In the genomic region with DNA sequence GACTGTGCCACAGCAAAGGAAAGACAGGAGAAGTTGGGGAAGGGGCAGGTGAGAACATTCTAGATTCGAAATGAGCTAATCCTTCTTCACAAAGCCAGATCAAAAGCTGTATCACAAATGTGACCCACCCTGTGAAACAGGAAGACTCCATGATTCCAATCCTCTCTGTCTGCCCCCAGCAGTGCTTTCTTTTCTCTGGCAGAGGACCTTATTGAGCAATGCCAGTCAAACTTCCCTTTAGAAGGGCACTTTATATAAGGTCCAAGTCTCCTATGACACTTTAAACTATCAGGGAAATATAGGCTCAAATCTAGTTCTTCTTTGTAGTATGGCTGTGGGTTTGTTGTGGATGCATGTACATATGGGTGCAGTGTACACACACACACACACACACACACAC, we compare ENCODE assay signal across 24 mouse cellular contexts.
DNase-seq lines count a peak whose midpoint lies in the region; ATAC-seq lines count a peak whose summit lies in the region.
"Had no signal": no experiment of that assay in that cellular context is flagged by ENCODE, and none has a peak within 500 bp of the region (broad histone marks: within the 10 kb centered on the region; RNA-seq: fewer than 3 reads in every experiment).

No protein-coding gene starts in this region.

- peak; percentile 7 for DNase-seq in limb, embryonic 11.5 days (ENCODE audit: low spot score)
- DNase-seq in limb, embryonic 10.5 days (ENCODE audit: low spot score): no peak
- no peak for DNase-seq in right cerebral cortex, adult 18-20 months
- no peak for DNase-seq in left cerebral cortex, postnatal 14 days (ENCODE audit: low spot score in 2 of 2)
- DNase-seq: adrenal gland, adult 2 months; adrenal gland, postnatal 10 days; adrenal gland, postnatal 25 days; cerebellum, adult 11-12 months; cerebellum, adult 2 months; cerebellum, adult 9-10 months; cerebellum, postnatal 10 days; cerebellum, postnatal 25 days; embryo, embryonic 11 days had no signal

- no peak overlapping the region for H3K4me3 ChIP-seq in limb, embryonic 11.5 days (ENCODE audit: low read depth, low read length)
- no peak overlapping the region for H3K4me3 ChIP-seq in limb, embryonic 10.5 days
- no peak overlapping the region for H3K4me3 ChIP-seq in midbrain, embryonic 15.5 days
- H3K4me3 ChIP-seq: embryonic facial prominence, embryonic 13.5 days; embryonic facial prominence, embryonic 15.5 days; erythroblast, embryonic 14.5 days; forebrain, embryonic 10.5 days; forebrain, embryonic 12.5 days had no signal

- 80% methylated on average over 1 of the region's 1 CpGs for WGBS in limb, embryonic 11.5 days
- WGBS in limb, embryonic 10.5 days: 84% methylated on average over 1 of the region's 1 CpGs
- WGBS in midbrain, embryonic 15.5 days: 79% methylated on average over 1 of the region's 1 CpGs

- no peak for ATAC-seq in limb, embryonic 11.5 days (ENCODE audit: insufficient number of reproducible peaks, low FRiP score, low TSS enrichment, low read depth)
- peak; percentile 17; the same call in 1 of the 2 replicates for ATAC-seq in common myeloid progenitor, adult 5-6 weeks (replicated peaks; ENCODE audit: low read depth, poor library complexity, severe bottlenecking)
- ATAC-seq in megakaryocyte, adult 5-6 weeks (ENCODE audit: poor library complexity, severe bottlenecking): peak; percentile 66
- 0 out of 2 replicates have a peak, but pooled peaks have one; percentile 30 for ATAC-seq in monocyte, adult 5-6 weeks (replicated peaks; ENCODE audit: insufficient number of reproducible peaks, low FRiP score, low TSS enrichment, poor library complexity, severe bottlenecking)
- no peak for ATAC-seq in midbrain, embryonic 15.5 days (replicated peaks)
- ATAC-seq: forebrain, embryonic 14.5 days; forebrain, embryonic 16.5 days had no signal

- no peaks in the 10 kb centered on the region for H3K36me3 ChIP-seq in limb, embryonic 11.5 days (ENCODE audit: control insufficient read depth, insufficient read depth, low read length)
- H3K36me3 ChIP-seq in limb, embryonic 10.5 days: no peaks in the 10 kb centered on the region
- H3K36me3 ChIP-seq in midbrain, embryonic 15.5 days (replicated peaks): no peaks in the 10 kb centered on the region
- H3K36me3 ChIP-seq: embryonic facial prominence, embryonic 13.5 days; embryonic facial prominence, embryonic 15.5 days; forebrain, embryonic 10.5 days; forebrain, embryonic 12.5 days had no signal

- no peak overlapping the region for H3K4me2 ChIP-seq in limb, embryonic 11.5 days (ENCODE audit: low read depth, severe bottlenecking)
- no peak overlapping the region for H3K4me2 ChIP-seq in midbrain, embryonic 15.5 days
- H3K4me2 ChIP-seq: embryonic facial prominence, embryonic 13.5 days; embryonic facial prominence, embryonic 15.5 days; forebrain, embryonic 12.5 days had no signal

- no peaks in the 10 kb centered on the region for H3K9me3 ChIP-seq in limb, embryonic 11.5 days (ENCODE audit: control insufficient read depth, low read length)
- H3K9me3 ChIP-seq in limb, embryonic 10.5 days (replicated peaks): no peaks in the 10 kb centered on the region
- H3K9me3 ChIP-seq in midbrain, embryonic 15.5 days: no peaks in the 10 kb centered on the region
- H3K9me3 ChIP-seq: embryonic facial prominence, embryonic 13.5 days; embryonic facial prominence, embryonic 15.5 days; forebrain, embryonic 10.5 days; forebrain, embryonic 12.5 days had no signal

- no peak overlapping the region for H3K9ac ChIP-seq in limb, embryonic 11.5 days (ENCODE audit: low read length)
- no peak overlapping the region for H3K9ac ChIP-seq in midbrain, embryonic 15.5 days
- H3K9ac ChIP-seq: embryonic facial prominence, embryonic 13.5 days; embryonic facial prominence, embryonic 15.5 days; forebrain, embryonic 12.5 days had no signal

- no peaks in the 10 kb centered on the region for H3K4me1 ChIP-seq in limb, embryonic 11.5 days (ENCODE audit: control insufficient read depth, insufficient read depth, low read length)
- H3K4me1 ChIP-seq in limb, embryonic 10.5 days: peaks cover 3% of the 10 kb centered on the region
- peaks cover 6% of the 10 kb centered on the region; the same call in 1 of the 2 replicates for H3K4me1 ChIP-seq in midbrain, embryonic 15.5 days
- H3K4me1 ChIP-seq: forebrain, embryonic 12.5 days had no signal

- intact Hi-C loops in left cerebral cortex, postnatal 14 days (cut with DNase I): no loop called here

- no peaks in the 10 kb centered on the region for H3K27me3 ChIP-seq in limb, embryonic 11.5 days (ENCODE audit: control insufficient read depth, insufficient read depth, low read length)
- no peaks in the 10 kb centered on the region for H3K27me3 ChIP-seq in limb, embryonic 10.5 days (ENCODE audit: low read depth, poor library complexity, severe bottlenecking)
- no peaks in the 10 kb centered on the region for H3K27me3 ChIP-seq in midbrain, embryonic 15.5 days (replicated peaks)
- H3K27me3 ChIP-seq: embryonic facial prominence, embryonic 13.5 days; embryonic facial prominence, embryonic 15.5 days; forebrain, embryonic 12.5 days had no signal

- no peak overlapping the region for H3K27ac ChIP-seq in limb, embryonic 11.5 days (replicated peaks; ENCODE audit: low read depth, low read length)
- H3K27ac ChIP-seq in limb, embryonic 10.5 days: no peak overlapping the region
- H3K27ac ChIP-seq in midbrain, embryonic 15.5 days: no peak overlapping the region
- H3K27ac ChIP-seq: embryonic facial prominence, embryonic 13.5 days; embryonic facial prominence, embryonic 15.5 days; forebrain, embryonic 10.5 days; forebrain, embryonic 12.5 days had no signal

Comparison
In these comparisons a context has a peak if more than half of its experiments do, and no peak if none do; other contexts are left out.
1. ATAC-seq: peak in common myeloid progenitor, adult 5-6 weeks (single experiment), megakaryocyte, adult 5-6 weeks (single experiment) and monocyte, adult 5-6 weeks (single experiment); none in limb, embryonic 11.5 days (single experiment) and midbrain, embryonic 15.5 days (single experiment).